Mouse (Mus musculus) bone marrow macrophage, adult 2 months (primary cell): Measurements from ENCODE around the gene Il21r. TPM values are rescaled to one million over a fixed set of nuclear protein-coding genes. Genes with fewer than 3 reads are reported as not detected.

Experiments used
- H3K27ac ChIP-seq: 2 replicates; pipeline ENCODE4 v1.5.1; 2012; ENCODE audit warnings: low read depth, low read length; ENCODE audit not compliant: insufficient read depth
- H3K4me1 ChIP-seq: 2 replicates; pipeline ENCODE4 v1.6.1; 2012; ENCODE audit warnings: low read length; ENCODE audit not compliant: control insufficient read depth, insufficient read depth
- H3K4me3 ChIP-seq: 2 replicates; pipeline ENCODE4 v1.5.1; 2012; ENCODE audit warnings: mild to moderate bottlenecking, low read length, moderate library complexity; ENCODE audit not compliant: insufficient read depth
- CTCF ChIP-seq: IDR thresholded peaks from 2 replicates; pipeline ENCODE4 v1.5.1; 2012; ENCODE audit warnings: low read depth, mild to moderate bottlenecking, low read length, moderate library complexity
- POLR2A ChIP-seq: IDR thresholded peaks from 2 replicates; pipeline ENCODE4 v1.6.1; 2012; ENCODE audit warnings: mild to moderate bottlenecking, low read depth, low read length, borderline replicate concordance
- polyA plus RNA-seq: library from polyadenylated mRNA; stranded (reverse); fragments of >200 nt; gene quantifications from 2 replicates; pipeline ENCODE4 v1.2.4, GENCODE M21; 2012; ENCODE audit not compliant: missing spikeins, insufficient read depth, insufficient read length

Gene Il21r
- polyA plus RNA-seq, 1 experiment = 37.0 TPM

- TF ChIP-seq CTCF = peak; percentile 85
- TF ChIP-seq POLR2A = no peak
- Histone ChIP-seq H3K4me1 (peaks cover 20% of the 10 kb centered on the region), H3K27ac (no peak overlapping the region), H3K4me3 (peak overlapping the region; percentile 45)
Measured at GRCm38 (mm10) chr7:125581317-125581672, 21.9 kb upstream of the Il21r start.

- Histone ChIP-seq H3K27ac (no peak overlapping the region), H3K4me1 (peaks cover 20% of the 10 kb centered on the region), H3K4me3 (no peak overlapping the region)
- no peak for TF ChIP-seq POLR2A
- TF ChIP-seq CTCF = no peak
Measured at GRCm38 (mm10) chr7:125583325-125584004, 19.8 kb upstream of the Il21r start.

- Histone ChIP-seq H3K27ac (no peak overlapping the region), H3K4me1 (peaks cover 20% of the 10 kb centered on the region), H3K4me3 (no peak overlapping the region)
- TF ChIP-seq CTCF (no peak), POLR2A (no peak)
Measured at GRCm38 (mm10) chr7:125584005-125584369, 19.2 kb upstream of the Il21r start.

- H3K27ac ChIP-seq = no peak overlapping the region
- TF ChIP-seq POLR2A (no peak), CTCF (no peak)
- no peak overlapping the region for H3K4me3 ChIP-seq
- peaks cover 15% of the 10 kb centered on the region for H3K4me1 ChIP-seq
Measured at GRCm38 (mm10) chr7:125586355-125586754, 16.9 kb upstream of the Il21r start.

GRCm38 (mm10) chr7:125588721-125589120 lies 14.5 kb upstream of the Il21r start:
- TF ChIP-seq CTCF (no peak), POLR2A (no peak)
- Histone ChIP-seq H3K4me3 (no peak overlapping the region), H3K4me1 (peaks cover 5% of the 10 kb centered on the region), H3K27ac (no peak overlapping the region)

GRCm38 (mm10) chr7:125589896-125590295 lies 13.3 kb upstream of the Il21r start:
- Histone ChIP-seq H3K4me1 (peaks cover 12% of the 10 kb centered on the region), H3K27ac (no peak overlapping the region), H3K4me3 (no peak overlapping the region)
- no peak for TF ChIP-seq POLR2A
- TF ChIP-seq CTCF = no peak

GRCm38 (mm10) chr7:125593831-125594230 lies 9.4 kb upstream of the Il21r start:
- H3K4me1 ChIP-seq = peaks cover 40% of the 10 kb centered on the region
- H3K4me3 ChIP-seq = no peak overlapping the region
- H3K27ac ChIP-seq = peak overlapping the region; percentile 48
- TF ChIP-seq CTCF (no peak), POLR2A (no peak)

- Histone ChIP-seq H3K4me3 (no peak overlapping the region), H3K27ac (peak overlapping the region; percentile 79), H3K4me1 (peaks cover 62% of the 10 kb centered on the region)
- no peak for TF ChIP-seq POLR2A
- no peak for TF ChIP-seq CTCF
Measured at GRCm38 (mm10) chr7:125596406-125596805, 6.8 kb upstream of the Il21r start.

GRCm38 (mm10) chr7:125597083-125597482 lies 6.1 kb upstream of the Il21r start:
- Histone ChIP-seq H3K4me3 (no peak overlapping the region), H3K27ac (peak overlapping the region; percentile 79), H3K4me1 (peaks cover 66% of the 10 kb centered on the region)
- TF ChIP-seq CTCF = no peak
- no peak for TF ChIP-seq POLR2A

- peak overlapping the region; percentile 79 for H3K27ac ChIP-seq
- peaks cover 71% of the 10 kb centered on the region for H3K4me1 ChIP-seq
Measured at GRCm38 (mm10) chr7:125597516-125598347, 5.5 kb upstream of the Il21r start.

More at GRCm38 (mm10) chr7:125597516-125598347, 5.5 kb upstream of the Il21r start:
- no peak overlapping the region for H3K4me3 ChIP-seq
- TF ChIP-seq CTCF (no peak), POLR2A (no peak)
